Mouse (Mus musculus) cerebellum, postnatal 14 days (tissue): ENCODE measurements at regions not wholly inside any gene's neighbourhood (a gene's known extent, or its start where the extent isn't known, plus 50 kb on each side); places are given as distances from the start of the nearest gene placed in this dataset.

Source experiments
- DNase-seq, 2 experiments: peaks; one replicate each; pipeline ENCODE4 v3.0.0; 2021; ENCODE audit warnings: mixed read lengths in 2 of 2

- DNase-seq = no peak
These were observed 51.2 kb upstream of the Fbxo11 start for GRCm38 (mm10) chr17:88116321-88116720.

- DNase-seq = no peak
These were observed 53.6 kb upstream of the Fbxo11 start for GRCm38 (mm10) chr17:88118714-88119113.

- DNase-seq = no peak
These were observed 58.6 kb upstream of the Fbxo11 start for GRCm38 (mm10) chr17:88123711-88124110.

- DNase-seq = no peak
These were observed 62.0 kb upstream of the Fbxo11 start for GRCm38 (mm10) chr17:88127126-88127525.

GRCm38 (mm10) chr17:88131297-88131696, 66.2 kb upstream of the Fbxo11 start:
- no peak for DNase-seq

GRCm38 (mm10) chr17:88131980-88132379, 66.9 kb upstream of the Fbxo11 start:
- DNase-seq = no peak

GRCm38 (mm10) chr17:88132601-88133346, 67.7 kb upstream of the Fbxo11 start:
- DNase-seq = peak in 1 of 2 experiments; percentile 4

GRCm38 (mm10) chr17:88134546-88134945, 69.5 kb upstream of the Fbxo11 start:
- no peak for DNase-seq

- no peak for DNase-seq
These were observed 76.4 kb upstream of the Fbxo11 start for GRCm38 (mm10) chr17:88141538-88141937.

GRCm38 (mm10) chr17:88142003-88142402, 76.9 kb upstream of the Fbxo11 start:
- no peak for DNase-seq

GRCm38 (mm10) chr17:88142809-88143208, 77.7 kb upstream of the Fbxo11 start:
- no peak for DNase-seq

GRCm38 (mm10) chr17:88143378-88143943, 78.4 kb upstream of the Fbxo11 start:
- no peak for DNase-seq

GRCm38 (mm10) chr17:88158550-88158949, 93.5 kb upstream of the Fbxo11 start:
- no peak for DNase-seq

- DNase-seq = peak; percentile 54 to 63
These were observed 94.1 kb upstream of the Fbxo11 start for GRCm38 (mm10) chr17:88159212-88159668.

GRCm38 (mm10) chr17:88159851-88160676, 95.0 kb upstream of the Fbxo11 start:
- peak; percentile 21 to 27 for DNase-seq

GRCm38 (mm10) chr17:88160677-88161001, 95.5 kb upstream of the Fbxo11 start:
- no peak for DNase-seq

GRCm38 (mm10) chr17:88161766-88162165, 96.7 kb upstream of the Fbxo11 start:
- DNase-seq = no peak

- DNase-seq = no peak
These were observed 99.7 kb upstream of the Fbxo11 start for GRCm38 (mm10) chr17:88164805-88165204.

GRCm38 (mm10) chr17:88165811-88166210, 100.7 kb upstream of the Fbxo11 start:
- DNase-seq = no peak

GRCm38 (mm10) chr17:88168262-88169096, 103.4 kb upstream of the Fbxo11 start:
- DNase-seq = no peak

GRCm38 (mm10) chr17:88171606-88172005, 106.5 kb upstream of the Fbxo11 start:
- DNase-seq = no peak

- peak in 1 of 2 experiments; percentile 13 for DNase-seq
These were observed 108.4 kb upstream of the Fbxo11 start for GRCm38 (mm10) chr17:88173354-88174032.
